Mouse (Mus musculus): Measurements from ENCODE around the gene Bcl2.

The Bcl2 gene

GRCm38 (mm10) chr1:106587866-106588470 lies 126.1 kb downstream of the Bcl2 start:
- no peak for DNase-seq (ENCODE audit: low read depth, low spot score)

GRCm38 (mm10) chr1:106586761-106587160 lies 127.3 kb downstream of the Bcl2 start:
- DNase-seq (ENCODE audit: low read depth, low spot score), result no peak

GRCm38 (mm10) chr1:106585349-106585748 lies 128.7 kb downstream of the Bcl2 start:
- no peak for DNase-seq (ENCODE audit: low read depth, low spot score)

- no peak for DNase-seq (ENCODE audit: low read depth, low spot score)
Measured at GRCm38 (mm10) chr1:106584824-106585223, 129.2 kb downstream of the Bcl2 start.

- no peak for DNase-seq (ENCODE audit: low read depth, low spot score)
Measured at GRCm38 (mm10) chr1:106584273-106584672, 129.8 kb downstream of the Bcl2 start.

GRCm38 (mm10) chr1:106583245-106584241 lies 130.5 kb downstream of the Bcl2 start:
- no peak for DNase-seq (ENCODE audit: low read depth, low spot score)

- no peak for DNase-seq (ENCODE audit: low read depth, low spot score)
Measured at GRCm38 (mm10) chr1:106582810-106583209, 131.3 kb downstream of the Bcl2 start.

GRCm38 (mm10) chr1:106581812-106582211 lies 132.3 kb downstream of the Bcl2 start:
- no peak for DNase-seq (ENCODE audit: low read depth, low spot score)

- no peak for DNase-seq (ENCODE audit: low read depth, low spot score)
Measured at GRCm38 (mm10) chr1:106579768-106580167, 134.3 kb downstream of the Bcl2 start.

GRCm38 (mm10) chr1:106572506-106572905 lies 141.6 kb downstream of the Bcl2 start:
- no peak for DNase-seq (ENCODE audit: low read depth, low spot score)

- no peak for DNase-seq (ENCODE audit: low read depth, low spot score)
Measured at GRCm38 (mm10) chr1:106570870-106571269, 143.2 kb downstream of the Bcl2 start.

- peak; percentile 15 for DNase-seq (ENCODE audit: low read depth, low spot score)
Measured at GRCm38 (mm10) chr1:106570366-106570765, 143.7 kb downstream of the Bcl2 start.

GRCm38 (mm10) chr1:106569674-106570073 lies 144.4 kb downstream of the Bcl2 start:
- no peak for DNase-seq (ENCODE audit: low read depth, low spot score)

GRCm38 (mm10) chr1:106568868-106569267 lies 145.2 kb downstream of the Bcl2 start:
- no peak for DNase-seq (ENCODE audit: low read depth, low spot score)

GRCm38 (mm10) chr1:106567506-106567905 lies 146.6 kb downstream of the Bcl2 start:
- no peak for DNase-seq (ENCODE audit: low read depth, low spot score)

GRCm38 (mm10) chr1:106566120-106567086 lies 147.7 kb downstream of the Bcl2 start:
- DNase-seq (ENCODE audit: low read depth, low spot score), result no peak

- DNase-seq (ENCODE audit: low read depth, low spot score), result no peak
Measured at GRCm38 (mm10) chr1:106565238-106565637, 148.8 kb downstream of the Bcl2 start.

- DNase-seq (ENCODE audit: low read depth, low spot score), result no peak
Measured at GRCm38 (mm10) chr1:106564436-106564835, 149.6 kb downstream of the Bcl2 start.

- no peak for DNase-seq (ENCODE audit: low read depth, low spot score)
Measured at GRCm38 (mm10) chr1:106562751-106563150, 151.3 kb downstream of the Bcl2 start.

GRCm38 (mm10) chr1:106561085-106561760 lies 152.9 kb downstream of the Bcl2 start:
- DNase-seq (ENCODE audit: low read depth, low spot score), result no peak

- DNase-seq (ENCODE audit: low read depth, low spot score), result no peak
Measured at GRCm38 (mm10) chr1:106560105-106560504, 154.0 kb downstream of the Bcl2 start.
